Mouse (Mus musculus): ENCODE results near the gene Cab39. TPM values are rescaled to one million over a fixed set of nuclear protein-coding genes. Genes with fewer than 3 reads are reported as not detected.

Gene Cab39
- total RNA-seq, 2 experiments from 2014 or later = 152 to 157 TPM

GRCm38 (mm10) chr1:85764291-85764690, 28.9 kb upstream of the Cab39 start:
- Histone ChIP-seq H3K4me3 (no peak overlapping the region), H3K27ac (no peak overlapping the region)
- DNase-seq (ENCODE audit: low spot score in 2 of 2) = no peak
- TF ChIP-seq CTCF (conservative IDR thresholded peaks at IDR 0.05) = no peak

GRCm38 (mm10) chr1:85766120-85766519, 27.1 kb upstream of the Cab39 start:
- Histone ChIP-seq H3K4me3 (no peak overlapping the region), H3K27ac (no peak overlapping the region)
- no peak for TF ChIP-seq CTCF (conservative IDR thresholded peaks at IDR 0.05)
- no peak for DNase-seq (ENCODE audit: low spot score in 2 of 2)

- no peak for DNase-seq (ENCODE audit: low spot score in 2 of 2)
- Histone ChIP-seq H3K27ac (no peak overlapping the region), H3K4me3 (no peak overlapping the region)
- no peak for TF ChIP-seq CTCF (conservative IDR thresholded peaks at IDR 0.05)
Observed at GRCm38 (mm10) chr1:85767754-85768153, 25.5 kb upstream of the Cab39 start.

GRCm38 (mm10) chr1:85771976-85772375, 21.3 kb upstream of the Cab39 start:
- no peak overlapping the region for H3K27ac ChIP-seq
- TF ChIP-seq CTCF (conservative IDR thresholded peaks at IDR 0.05) = no peak
- no peak overlapping the region for H3K4me3 ChIP-seq
- DNase-seq (ENCODE audit: low spot score in 2 of 2) = no peak

DNA sequence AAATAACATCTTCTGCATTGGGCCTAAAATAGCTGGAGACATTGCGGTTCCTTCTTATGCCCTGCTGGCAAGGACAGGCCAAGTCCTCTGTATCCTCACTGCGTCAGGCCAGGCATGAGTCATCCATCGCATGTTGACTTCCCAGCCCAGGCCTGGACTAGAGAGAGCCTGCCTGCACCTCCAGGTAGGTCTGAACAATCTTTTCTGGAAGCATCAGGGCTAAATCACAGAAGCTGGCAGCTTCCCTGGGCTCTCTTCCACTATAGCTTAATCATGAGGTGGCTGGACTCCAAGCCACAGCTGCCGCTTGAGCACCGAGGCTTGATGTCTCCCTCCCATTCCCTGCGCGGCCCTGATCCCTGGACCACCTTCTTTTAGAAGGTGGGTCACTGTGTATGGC, 18.1 kb upstream of the Cab39 start:
- no peak overlapping the region for H3K4me3 ChIP-seq
- no peak for DNase-seq (ENCODE audit: low spot score in 2 of 2)
- no peak for TF ChIP-seq CTCF (conservative IDR thresholded peaks at IDR 0.05)
- no peak overlapping the region for H3K27ac ChIP-seq

GRCm38 (mm10) chr1:85776154-85776553, 17.1 kb upstream of the Cab39 start:
- Histone ChIP-seq H3K4me3 (no peak overlapping the region), H3K27ac (no peak overlapping the region)
- TF ChIP-seq CTCF (conservative IDR thresholded peaks at IDR 0.05) = no peak
- no peak for DNase-seq (ENCODE audit: low spot score in 2 of 2)

- no peak for DNase-seq (ENCODE audit: low spot score in 2 of 2)
- no peak for TF ChIP-seq CTCF (conservative IDR thresholded peaks at IDR 0.05)
- no peak within 1 kb of the TSS for H3K4me3 ChIP-seq
- no peak within 1 kb of the TSS for H3K27ac ChIP-seq
Observed at GRCm38 (mm10) chr1:85778436-85778835, 14.8 kb upstream of the Cab39 start, which contains the start of gene A630001G21Rik. Gene A630001G21Rik, minus strand, starts transcription at chr1:85778643.

DNA sequence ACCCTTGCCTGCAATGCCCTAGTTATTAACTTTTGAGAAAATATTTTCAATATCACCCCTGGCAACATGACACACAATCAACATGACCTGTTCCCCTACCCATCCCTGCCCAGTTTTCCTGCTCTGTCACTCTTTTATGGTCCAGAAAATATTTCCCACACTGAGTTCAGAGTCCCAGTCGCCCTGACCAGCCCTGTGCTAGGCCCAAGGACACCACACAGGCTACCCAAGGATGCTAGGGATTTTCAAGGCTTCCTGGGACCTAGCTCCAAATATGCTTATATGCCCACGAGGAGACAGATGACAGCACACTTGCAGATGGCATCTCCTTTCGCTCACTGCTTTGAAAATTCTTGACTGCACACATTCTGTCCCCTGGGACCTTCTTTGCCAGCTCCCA, 14.2 kb upstream of the Cab39 start:
- DNase-seq (ENCODE audit: low spot score in 2 of 2) = no peak
- no peak overlapping the region for H3K4me3 ChIP-seq
- no peak for TF ChIP-seq CTCF (conservative IDR thresholded peaks at IDR 0.05)

GRCm38 (mm10) chr1:85779428-85780180, 13.6 kb upstream of the Cab39 start:
- no peak for DNase-seq (ENCODE audit: low spot score in 2 of 2)
- no peak overlapping the region for H3K27ac ChIP-seq
- no peak for TF ChIP-seq CTCF (conservative IDR thresholded peaks at IDR 0.05)

More for the DNA sequence above, 14.2 kb upstream of the Cab39 start:
- H3K27ac ChIP-seq = no peak overlapping the region

GRCm38 (mm10) chr1:85790565-85790964, 2.7 kb upstream of the Cab39 start:
- H3K27ac ChIP-seq = no peak overlapping the region
- DNase-seq (ENCODE audit: low spot score in 2 of 2) = no peak
- H3K4me3 ChIP-seq = no peak overlapping the region
- TF ChIP-seq CTCF (conservative IDR thresholded peaks at IDR 0.05) = no peak

More at GRCm38 (mm10) chr1:85779428-85780180, 13.6 kb upstream of the Cab39 start:
- H3K4me3 ChIP-seq = no peak overlapping the region

DNA sequence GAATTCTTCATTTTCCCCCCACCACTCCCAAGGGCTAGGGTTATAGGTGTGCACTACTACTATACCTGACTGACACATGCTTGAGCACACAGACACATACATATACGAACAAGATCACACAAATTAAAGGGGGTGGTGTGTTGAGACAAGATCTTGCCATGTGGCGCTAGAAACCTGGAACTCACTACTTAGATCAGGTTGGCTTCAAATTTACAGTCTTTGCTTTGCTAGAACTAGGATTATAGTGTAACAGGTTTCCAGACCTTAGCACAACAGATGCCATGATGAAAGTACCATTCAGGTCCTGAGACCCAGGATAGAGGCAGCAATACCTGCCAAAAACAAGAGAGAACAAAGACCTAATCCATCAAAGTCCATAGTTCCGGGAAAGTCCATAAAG, 1.8 kb upstream of the Cab39 start:
- no peak for DNase-seq (ENCODE audit: low spot score in 2 of 2)
- no peak for TF ChIP-seq CTCF (conservative IDR thresholded peaks at IDR 0.05)
- Histone ChIP-seq H3K4me3 (no peak overlapping the region), H3K27ac (no peak overlapping the region)

DNA sequence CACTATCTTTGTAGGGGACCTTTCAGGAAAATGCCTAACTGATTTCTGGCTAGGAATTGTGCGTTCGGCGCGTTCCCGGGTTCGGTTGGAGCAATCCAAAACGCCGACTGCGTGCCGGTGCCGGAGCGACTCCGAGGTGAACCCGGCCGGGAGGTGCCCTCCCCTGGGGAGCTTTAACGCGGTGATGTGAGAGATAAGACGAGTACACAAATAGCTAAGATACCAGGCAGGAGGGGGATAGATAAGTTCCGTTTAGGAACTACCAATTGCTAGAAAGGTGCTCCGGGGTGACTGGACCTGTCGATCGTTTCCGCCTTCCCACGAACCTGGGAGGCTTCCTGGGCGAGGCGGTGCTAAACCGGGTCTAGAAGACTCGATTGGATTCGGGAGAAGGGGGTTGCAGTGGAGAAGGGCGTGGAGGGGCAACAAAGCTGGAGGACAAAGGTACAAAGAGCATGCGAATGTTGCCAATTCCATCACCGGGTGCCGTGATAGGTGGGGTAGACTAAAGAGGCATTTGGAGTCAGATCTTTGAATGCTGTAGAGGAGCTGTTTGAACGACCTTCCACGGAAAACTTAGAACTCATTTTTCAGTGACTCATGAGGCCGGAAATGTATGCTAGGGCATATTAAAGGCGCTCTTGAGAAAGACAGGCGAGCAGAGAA, 998 bp downstream of the Cab39 start:
- peak in 1 of 2 experiments; percentile 18 for DNase-seq (ENCODE audit: low spot score in 2 of 2)
- no peak for TF ChIP-seq CTCF (conservative IDR thresholded peaks at IDR 0.05)

GRCm38 (mm10) chr1:85795196-85795595, 2.0 kb downstream of the Cab39 start:
- Histone ChIP-seq H3K27ac (no peak overlapping the region), H3K4me3 (peak overlapping the region; percentile 94)
- TF ChIP-seq CTCF (conservative IDR thresholded peaks at IDR 0.05) = no peak
- DNase-seq (ENCODE audit: low spot score in 2 of 2) = no peak

More for the DNA sequence above, 998 bp downstream of the Cab39 start:
- peak overlapping the region; percentile 97 for H3K27ac ChIP-seq
- peak overlapping the region; percentile 94 for H3K4me3 ChIP-seq

DNA sequence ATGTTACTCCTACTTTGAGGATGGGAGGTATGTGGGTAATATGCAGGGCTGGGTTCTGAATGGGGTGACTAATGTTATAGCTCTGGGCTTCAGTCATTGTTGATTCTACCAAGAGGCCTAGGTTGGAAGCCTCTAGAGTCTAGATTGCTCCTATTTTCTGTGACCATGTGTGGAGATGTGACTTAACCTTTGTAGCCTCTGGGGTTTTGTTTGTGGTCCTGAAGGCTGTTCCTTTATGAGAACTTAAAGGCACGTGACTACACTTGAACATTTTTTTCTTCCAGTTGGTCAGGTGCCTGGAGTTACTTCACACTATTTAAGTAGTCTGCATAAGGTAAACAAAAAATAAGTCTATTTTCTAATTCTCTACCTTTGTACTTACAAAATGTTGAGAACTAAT, 6.5 kb downstream of the Cab39 start:
- TF ChIP-seq CTCF (conservative IDR thresholded peaks at IDR 0.05) = no peak
- DNase-seq (ENCODE audit: low spot score in 2 of 2) = no peak
- no peak overlapping the region for H3K27ac ChIP-seq

More for the DNA sequence above, 6.5 kb downstream of the Cab39 start:
- no peak overlapping the region for H3K4me3 ChIP-seq
